Comparison of ENCODE assay signal across 8 mouse cellular contexts in genomic region chr6:28423313-28423712, GRCm38 (mm10). TPM values are rescaled to one million over a fixed set of nuclear protein-coding genes. Genes with fewer than 3 reads are reported as not detected.
DNase-seq lines count a peak whose midpoint lies in the region; ATAC-seq and TF ChIP-seq lines count a peak whose summit lies in the region.

Arf5 (plus strand) TSS chr6:28423560.

- peak within 1 kb of the TSS; percentile 89 for H3K4me3 ChIP-seq in ES-Bruce4 (ENCODE audit: low read depth, low read length)
- H3K4me3 ChIP-seq in forebrain, embryonic 15.5 days = peak within 1 kb of the TSS; percentile 99
- peak within 1 kb of the TSS; percentile 74 for H3K4me3 ChIP-seq in lung, adult 2 months (replicated peaks; ENCODE audit: extremely low read depth, low read depth, low read length)

- no peak for TF ChIP-seq POLR2A in ES-Bruce4 (IDR thresholded peaks at IDR 0.05; ENCODE audit: insufficient read depth, low read length)
- peak; percentile 80; the same call in 1 of the 2 replicates for TF ChIP-seq POLR2A in lung, adult 2 months (IDR thresholded peaks at IDR 0.05; ENCODE audit: borderline replicate concordance, extremely low read depth, low read depth, low read length)

- H3K4me1 ChIP-seq in ES-Bruce4 (ENCODE audit: control insufficient read depth, insufficient read depth, low read length) = no peaks in the 10 kb centered on the region
- H3K4me1 ChIP-seq in forebrain, embryonic 15.5 days = peaks cover 39% of the 10 kb centered on the region
- H3K4me1 ChIP-seq in lung, adult 2 months (ENCODE audit: control insufficient read depth, insufficient read depth, low read length) = peaks cover 21% of the 10 kb centered on the region; the same call in 1 of the 2 replicates

- DNase-seq in cerebellum, adult 11 months = peak; percentile 93
- peak; percentile 89 for DNase-seq in heart, postnatal 25 days (ENCODE audit: low spot score)
- peak; percentile 85 to 95 for DNase-seq in layer of hippocampus, adult 18-20 months (ENCODE audit: low spot score in 2 of 2)
- peak; percentile 94 for DNase-seq in lung, adult 2 months
- DNase-seq in thymus, adult 18-20 months = peak; percentile 87

- 2% methylated on average over 36 of the region's 42 CpGs for WGBS in forebrain, embryonic 15.5 days
- under 1% methylated on average over 39 of the region's 42 CpGs for WGBS in lung, adult 2 months

- H3K4me2 ChIP-seq in forebrain, embryonic 15.5 days (replicated peaks) = peak within 1 kb of the TSS; percentile 61

- peak within 1 kb of the TSS; percentile 97 for H3K9ac ChIP-seq in ES-Bruce4 (ENCODE audit: low read depth, poor library complexity, severe bottlenecking)
- H3K9ac ChIP-seq in forebrain, embryonic 15.5 days (replicated peaks) = peak within 1 kb of the TSS; percentile 94

- no peak within 1 kb of the TSS for H3K27ac ChIP-seq in ES-Bruce4 (ENCODE audit: insufficient read depth, low read length)
- peak within 1 kb of the TSS; percentile 84 for H3K27ac ChIP-seq in forebrain, embryonic 15.5 days (replicated peaks)

- TF ChIP-seq CTCF in ES-Bruce4 (IDR thresholded peaks at IDR 0.05; ENCODE audit: low read depth, low read length) = no peak
- TF ChIP-seq CTCF in lung, adult 2 months (IDR thresholded peaks at IDR 0.05; ENCODE audit: insufficient read depth, low read length) = no peak

- peak; percentile 75 for ATAC-seq in forebrain, embryonic 15.5 days (replicated peaks)
- ATAC-seq in neutrophil, adult 5-6 weeks (ENCODE audit: extremely low read depth, insufficient number of reproducible peaks, low FRiP score, poor library complexity, severe bottlenecking) = peak; percentile 31

- no peaks in the 10 kb centered on the region for H3K27me3 ChIP-seq in ES-Bruce4 (ENCODE audit: control insufficient read depth, insufficient read depth, low read length, poor library complexity, severe bottlenecking)
- H3K27me3 ChIP-seq in forebrain, embryonic 15.5 days = no peaks in the 10 kb centered on the region

- TF ChIP-seq EP300 in ES-Bruce4 (IDR thresholded peaks at IDR 0.05; ENCODE audit: insufficient read depth, low read depth, low read length) = no peak

- intact Hi-C loops in heart, postnatal 25 days (cut with DNase I) = loop anchor here (5.0 kb wide), 3 partner anchors 39 to 161 kb away; partner anchors contain the start of gene Snd1

- H3K9me3 ChIP-seq in ES-Bruce4 (replicated peaks; ENCODE audit: control insufficient read depth, insufficient read depth, low read length, poor library complexity, severe bottlenecking) = no peaks in the 10 kb centered on the region
- H3K9me3 ChIP-seq in forebrain, embryonic 15.5 days = no peaks in the 10 kb centered on the region

- H3K36me3 ChIP-seq in ES-Bruce4 (ENCODE audit: control insufficient read depth, insufficient read depth, low read length, poor library complexity, severe bottlenecking) = peaks cover 5% of the 10 kb centered on the region; the same call in 1 of the 2 replicates
- H3K36me3 ChIP-seq in forebrain, embryonic 15.5 days = peaks cover 23% of the 10 kb centered on the region

RNA-seq across cellular contexts. Expression of gene Arf5, which starts in this region (rescaled TPM):
- polyA plus RNA-seq in ES-Bruce4 (2011; ENCODE audit: insufficient read depth, insufficient read length, low read depth, missing spikeins) = 128 and 130 TPM in 2 replicates
- 414 and 439 TPM in 2 replicates for polyA plus RNA-seq in forebrain, embryonic 15.5 days (2015; fragmentation: Nextera tagmentation; extraction: Ambion mirVana)
- total RNA-seq in heart, postnatal 25 days (2021) = 100 to 1,000 TPM; 159 to 161 TPM
- total RNA-seq in layer of hippocampus, adult 18-20 months (2021) = 100 to 1,000 TPM; 258 to 267 TPM
- polyA plus RNA-seq in lung, adult 2 months (2012; rRNA removed) = 377 and 390 TPM in 2 replicates
- 39.3 and 47.8 TPM in 2 replicates for total RNA-seq in neutrophil, adult 5-6 weeks (2017)
